Mouse (Mus musculus): ENCODE measurements at regions not wholly inside any gene's neighbourhood (a gene's known extent, or its start where the extent isn't known, plus 50 kb on each side); places are given as distances from the start of the nearest gene placed in this dataset.

- TF ChIP-seq CTCF (IDR thresholded peaks at IDR 0.05; ENCODE audit: control insufficient read depth, insufficient read depth, insufficient read length) (no peak), MYOG (IDR thresholded peaks at IDR 0.05; ENCODE audit: control insufficient read depth, extremely low read depth, insufficient read length) (no peak), MAX (IDR thresholded peaks at IDR 0.05) (no peak), USF1 (IDR thresholded peaks at IDR 0.05; ENCODE audit: low read depth) (no peak)
Measured at GRCm38 (mm10) chr3:4797567-4797940, 953.1 kb upstream of the Gm8797 start.
